Mouse (Mus musculus) spleen, postnatal 4 days (tissue): Measurements from ENCODE around the gene Oxsr1.
"Not testable (repeated sequence)": the region's sequence is repeated elsewhere in the genome, so short reads cannot be mapped to it uniquely, and the experiment has no call there.

Source experiments
- DNase-seq, 2 experiments: peaks; one replicate each; pipeline ENCODE4 v3.0.0; 2022; ENCODE audit warnings: low spot score in 2 of 2

The Oxsr1 gene

GRCm38 (mm10) chr9:119271496-119271895 is 50.7 kb downstream of the Oxsr1 start:
- no peak for DNase-seq

DNA sequence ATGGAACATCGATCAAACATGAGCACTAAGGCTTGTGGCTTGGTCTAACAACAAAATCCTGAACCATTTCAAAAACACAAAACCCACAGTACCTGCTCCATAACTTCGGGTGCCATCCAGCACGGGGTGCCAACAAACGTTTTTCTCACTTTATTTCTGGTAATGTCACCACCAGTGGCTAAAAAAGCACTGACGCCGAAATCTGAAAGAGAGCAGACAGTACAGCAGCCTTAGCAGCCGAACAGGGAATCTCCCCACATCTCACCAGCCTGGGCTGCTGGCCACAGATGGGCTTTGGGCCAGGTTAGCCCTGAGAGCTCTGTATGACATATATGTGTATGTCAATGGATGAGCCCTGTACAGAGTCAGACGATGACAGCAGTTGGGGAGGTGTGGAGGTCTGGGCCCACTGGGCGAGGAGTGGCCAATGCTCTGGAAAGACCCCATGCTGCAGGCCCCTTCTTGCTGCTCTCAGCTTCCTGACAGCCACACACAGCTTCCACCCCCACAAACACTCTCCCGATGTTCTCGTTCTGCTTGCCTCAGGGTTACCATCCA is 53.6 kb downstream of the Oxsr1 start:
- DNase-seq = no peak

- DNase-seq = no peak
Measured at GRCm38 (mm10) chr9:119268120-119268519, 54.1 kb downstream of the Oxsr1 start.

DNA sequence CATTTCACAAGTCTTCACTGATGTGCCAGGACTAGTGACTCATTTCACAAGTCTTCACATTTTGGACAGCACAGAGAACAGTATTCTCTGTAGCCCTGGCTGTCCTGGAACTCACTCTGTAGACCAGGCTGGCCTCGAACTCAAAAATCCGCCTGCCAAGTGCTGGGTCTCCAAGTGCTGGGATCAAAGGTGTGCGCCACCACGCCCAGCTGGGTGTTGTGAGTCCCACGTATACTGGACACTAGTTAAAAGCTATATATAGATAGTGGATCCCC is 56.2 kb downstream of the Oxsr1 start:
- not testable (repeated sequence) for DNase-seq

DNA sequence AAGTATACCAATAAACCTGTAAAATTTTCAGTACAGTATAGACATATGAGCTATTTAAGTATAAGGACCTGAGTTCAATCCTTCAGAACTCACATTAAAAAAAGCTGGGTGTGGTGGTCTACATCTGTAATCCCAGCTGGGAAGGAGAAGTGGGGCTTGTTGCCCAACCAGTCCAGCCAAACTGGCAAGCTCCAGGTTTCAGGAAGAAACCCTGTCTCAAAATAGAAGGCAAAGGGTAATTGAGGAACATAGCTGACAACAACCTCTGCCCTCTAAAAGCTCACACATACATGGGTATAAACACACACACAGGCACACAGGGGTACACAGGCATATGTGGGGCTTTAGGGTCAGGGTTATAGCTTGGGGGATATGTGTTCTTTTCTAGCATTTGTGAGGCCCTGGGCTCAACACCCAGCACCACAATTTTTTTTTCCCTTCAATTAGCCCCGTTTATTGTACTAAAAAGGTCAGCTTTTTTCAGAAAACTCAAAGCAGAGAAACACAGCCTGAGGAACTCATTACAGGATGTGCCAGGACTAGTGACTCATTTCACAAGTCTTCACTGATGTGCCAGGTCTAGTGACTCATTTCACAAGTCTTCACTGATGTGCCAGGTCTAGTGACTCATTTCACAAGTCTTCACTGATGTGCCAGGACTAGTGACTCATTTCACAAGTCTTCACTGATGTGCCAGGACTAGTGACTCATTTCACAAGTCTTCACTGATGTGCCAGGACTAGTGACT is 56.7 kb downstream of the Oxsr1 start:
- not testable (repeated sequence) for DNase-seq

DNA sequence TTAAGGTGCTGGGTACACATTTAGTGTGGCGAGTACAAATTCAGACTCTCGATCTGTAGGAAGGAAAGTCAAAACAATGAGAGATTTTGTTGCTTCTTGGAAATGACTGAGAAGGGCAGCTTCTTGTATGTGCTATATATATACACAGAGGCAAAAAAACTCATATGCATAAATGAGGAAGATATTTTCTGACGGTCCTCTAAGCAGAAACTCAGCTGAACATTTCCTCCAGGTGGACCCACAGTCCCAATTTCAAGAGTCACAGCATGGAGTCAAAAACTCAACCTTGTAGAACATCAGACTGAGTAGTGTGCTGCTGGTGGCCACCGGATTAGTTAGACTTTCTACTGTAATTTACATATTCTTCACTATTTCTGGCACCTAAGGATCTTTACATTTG is 59.2 kb downstream of the Oxsr1 start:
- no peak for DNase-seq

GRCm38 (mm10) chr9:119260825-119261224 is 61.4 kb downstream of the Oxsr1 start:
- no peak for DNase-seq

- DNase-seq = no peak
Measured at GRCm38 (mm10) chr9:119258785-119259184, 63.4 kb downstream of the Oxsr1 start.

DNA sequence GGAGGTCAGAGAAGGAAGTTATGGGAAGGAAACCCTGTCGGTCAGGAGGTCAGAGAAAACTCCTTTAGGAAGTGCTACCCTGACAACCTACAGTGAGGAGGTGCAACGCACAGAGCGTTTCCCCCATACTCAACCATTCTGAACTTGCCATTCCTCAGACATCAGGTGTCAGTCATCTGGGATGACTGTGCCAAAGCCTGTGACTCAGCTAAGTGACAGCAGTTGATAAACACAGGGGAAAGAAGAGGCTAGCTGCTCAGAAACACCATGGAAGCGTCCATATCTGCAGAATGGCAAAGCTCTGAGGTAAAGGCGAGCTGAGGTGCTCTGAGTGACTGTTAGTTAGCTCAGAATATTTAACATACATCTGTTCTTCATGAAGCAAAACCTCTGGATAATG is 64.1 kb downstream of the Oxsr1 start:
- DNase-seq = no peak

- DNase-seq = no peak
Measured at GRCm38 (mm10) chr9:119256161-119256560, 66.1 kb downstream of the Oxsr1 start.

- no peak for DNase-seq
Measured at GRCm38 (mm10) chr9:119255096-119255495, 67.1 kb downstream of the Oxsr1 start.

- DNase-seq = no peak
Measured at GRCm38 (mm10) chr9:119254187-119254586, 68.0 kb downstream of the Oxsr1 start.

- no peak for DNase-seq
Measured at GRCm38 (mm10) chr9:119247996-119248395, 74.2 kb downstream of the Oxsr1 start.

GRCm38 (mm10) chr9:119246826-119247225 is 75.4 kb downstream of the Oxsr1 start:
- DNase-seq = no peak

DNA sequence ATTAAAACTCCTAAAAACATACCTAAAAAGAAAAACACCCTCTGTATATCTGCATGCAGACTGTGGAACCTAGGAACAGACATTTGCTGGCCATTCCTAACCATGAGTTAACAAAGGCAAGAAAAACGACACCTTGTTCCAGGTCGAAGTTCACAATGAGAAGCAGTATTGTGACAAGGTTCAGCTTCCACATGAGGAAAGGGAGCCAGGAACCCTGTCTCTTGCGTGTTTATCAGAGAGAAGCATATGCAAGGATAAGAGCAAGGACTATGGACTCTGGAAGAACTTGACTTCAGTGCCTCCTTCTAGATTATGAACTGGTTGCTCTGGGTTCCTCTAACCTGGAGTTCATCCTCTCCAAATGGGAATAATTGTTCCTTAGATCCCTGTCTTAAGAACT is 78.2 kb downstream of the Oxsr1 start:
- DNase-seq = no peak

DNA sequence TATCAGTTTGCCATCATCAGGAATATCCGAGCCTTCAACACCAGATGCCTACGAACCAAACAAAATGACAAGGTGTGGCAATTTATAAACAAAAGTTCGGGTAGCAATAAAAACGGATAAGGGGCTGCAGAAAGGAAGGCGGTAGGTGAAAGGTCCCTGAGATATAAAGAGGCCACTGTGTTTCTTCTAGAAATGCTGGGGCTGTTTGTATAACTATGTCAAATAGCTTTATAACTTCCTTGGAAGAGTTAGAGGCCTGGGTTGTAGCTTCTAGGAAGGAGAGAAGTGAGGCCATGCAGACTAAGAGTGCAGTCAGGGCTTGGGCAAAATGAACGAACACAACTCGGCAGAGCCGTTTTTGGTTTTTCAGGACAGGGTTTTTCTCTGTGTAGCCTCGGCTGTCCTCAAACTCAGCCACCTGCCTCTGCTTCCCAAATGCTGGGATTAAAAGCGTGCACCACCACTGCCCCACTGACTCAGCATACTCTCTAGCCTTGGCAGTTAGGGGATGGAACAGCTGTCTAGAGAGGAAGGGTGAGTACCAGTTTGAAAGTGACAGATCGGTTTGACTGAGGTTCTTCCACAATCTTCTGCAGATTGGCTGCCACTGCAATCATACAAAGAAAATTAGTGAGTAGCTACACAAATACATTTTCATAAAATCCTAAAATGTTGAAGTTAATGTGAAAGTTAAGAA is 80.9 kb downstream of the Oxsr1 start:
- no peak for DNase-seq

DNA sequence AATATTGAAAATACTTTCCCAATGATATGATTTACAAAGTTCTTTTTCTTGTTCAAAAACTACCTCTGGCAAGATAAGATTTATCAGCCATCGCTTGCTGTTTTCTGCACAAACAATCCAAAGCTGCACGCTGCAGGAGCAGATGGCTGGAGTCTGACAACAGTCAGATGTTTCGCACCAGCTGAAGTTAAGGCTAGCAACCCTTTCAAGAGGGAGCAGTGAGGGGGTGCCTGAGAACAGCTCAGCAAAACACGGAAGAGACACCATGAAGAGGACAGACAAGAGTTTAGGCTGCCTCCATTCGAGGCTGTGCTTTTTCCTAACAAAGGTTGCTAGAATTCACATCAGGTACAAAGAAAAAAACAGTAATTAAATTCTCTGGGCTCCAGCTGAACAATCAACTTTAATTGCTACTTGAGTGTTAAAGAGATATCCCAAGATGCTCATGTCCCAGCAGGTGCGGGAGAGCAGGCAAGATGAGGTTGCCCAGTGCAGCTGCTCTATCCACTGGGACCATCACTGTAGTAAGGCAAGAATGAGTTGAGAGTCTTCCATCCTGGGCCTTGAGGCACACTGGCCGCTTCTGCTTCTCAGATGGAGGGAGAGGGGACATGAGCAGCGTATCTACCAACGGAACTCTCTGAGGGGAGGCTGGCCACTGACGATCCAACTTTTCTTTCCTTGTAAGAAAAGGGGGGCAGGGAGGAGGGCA is 81.8 kb downstream of the Oxsr1 start:
- DNase-seq = no peak

DNA sequence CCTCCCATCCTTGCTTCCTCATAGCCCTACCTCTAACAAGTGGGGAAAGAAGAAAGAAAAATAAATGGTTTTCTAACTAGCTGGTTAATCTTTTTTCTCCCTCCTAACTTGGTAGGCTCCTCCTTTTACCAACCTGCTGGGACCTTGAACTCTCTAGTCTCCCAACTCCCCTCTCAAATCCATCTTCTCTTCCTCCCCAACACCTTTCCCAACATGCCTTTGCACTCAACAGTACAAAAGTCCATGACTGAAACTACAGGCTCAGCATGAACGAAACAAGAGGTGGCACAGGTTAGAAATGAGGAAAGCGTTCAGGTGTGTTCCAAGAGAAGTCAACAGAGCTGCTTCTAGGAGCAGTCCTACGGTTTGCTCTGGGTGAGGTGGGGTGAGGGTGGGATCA is 83.0 kb downstream of the Oxsr1 start:
- no peak for DNase-seq

DNA sequence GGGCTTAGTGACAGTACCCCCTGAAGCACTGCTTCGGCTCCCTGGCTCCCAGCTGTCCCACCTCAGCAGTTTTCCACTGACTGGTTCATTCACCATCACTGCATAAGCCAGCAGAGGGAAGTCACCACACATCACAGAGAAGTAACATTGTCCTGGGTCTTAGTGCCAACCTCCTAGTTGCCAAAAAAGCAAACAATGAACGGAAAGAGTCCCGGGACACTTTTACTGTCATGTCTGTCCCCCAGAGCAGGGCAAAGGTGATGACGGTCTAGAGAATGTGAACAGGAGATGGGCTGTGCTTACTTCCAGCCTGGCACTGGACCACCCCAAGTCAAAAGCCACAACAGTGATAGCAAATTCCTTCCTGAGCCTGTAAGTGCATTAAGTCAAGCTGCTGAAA is 83.4 kb downstream of the Oxsr1 start:
- no peak for DNase-seq

DNA sequence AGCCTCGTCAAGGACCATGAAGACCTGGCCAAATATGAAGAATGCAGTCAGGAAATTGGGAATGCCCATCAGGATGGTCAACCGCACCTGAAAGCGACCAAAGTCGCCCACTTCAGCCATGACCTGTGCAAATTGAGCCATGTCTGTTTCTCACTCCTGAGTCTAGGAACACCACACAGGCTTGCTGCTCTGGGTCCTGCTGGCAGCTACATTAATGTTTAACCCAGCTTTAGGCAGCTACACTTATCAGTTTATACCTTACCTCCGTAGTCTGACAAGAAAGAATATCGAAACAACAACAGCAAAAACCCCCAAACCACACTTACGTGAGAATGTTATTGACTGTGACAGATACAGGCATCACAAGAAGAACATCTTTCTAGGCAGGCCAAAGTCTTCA is 90.7 kb downstream of the Oxsr1 start:
- DNase-seq = no peak

GRCm38 (mm10) chr9:119230829-119231228 is 91.4 kb downstream of the Oxsr1 start:
- no peak for DNase-seq

DNA sequence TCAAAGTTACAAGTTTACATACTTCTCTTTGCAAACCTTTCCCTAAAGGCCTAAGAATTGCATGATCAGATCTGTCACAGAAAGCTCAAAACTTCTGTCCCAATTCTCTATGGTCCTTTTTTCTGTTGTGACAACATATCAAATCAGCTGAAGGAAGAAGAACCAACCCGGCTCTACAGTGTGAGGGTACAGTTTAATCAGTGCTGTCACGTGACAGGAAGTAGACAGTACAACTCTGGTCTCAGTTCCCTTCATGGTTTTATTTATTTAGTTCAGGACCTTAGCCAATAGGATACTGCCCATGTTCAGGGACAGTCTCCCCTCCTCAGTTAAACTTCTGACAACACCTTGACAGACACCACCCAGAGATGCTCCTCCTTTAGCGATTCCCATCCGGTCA is 102.0 kb downstream of the Oxsr1 start:
- no peak for DNase-seq

DNA sequence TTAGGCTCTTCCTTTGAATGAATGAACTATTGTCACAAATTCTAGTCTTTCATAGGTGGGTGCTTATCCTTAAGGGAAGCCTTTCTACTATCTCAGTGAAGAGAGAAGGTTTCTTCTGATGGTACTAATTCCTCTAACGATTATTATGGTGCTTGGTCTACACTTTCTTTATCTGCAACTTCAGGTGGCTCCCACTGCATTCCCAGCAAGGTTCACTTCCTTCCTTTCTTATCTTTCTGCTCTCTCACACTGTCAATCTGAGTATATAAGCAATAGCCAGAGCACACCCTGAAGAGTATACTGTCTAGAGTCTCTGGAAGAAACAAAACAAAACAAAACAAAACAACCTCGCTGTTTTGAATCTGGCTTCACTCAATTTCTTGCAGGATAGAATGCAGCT is 102.6 kb downstream of the Oxsr1 start:
- no peak for DNase-seq
